ENCODE assay signal across 16 mouse cellular contexts in the genomic region with DNA sequence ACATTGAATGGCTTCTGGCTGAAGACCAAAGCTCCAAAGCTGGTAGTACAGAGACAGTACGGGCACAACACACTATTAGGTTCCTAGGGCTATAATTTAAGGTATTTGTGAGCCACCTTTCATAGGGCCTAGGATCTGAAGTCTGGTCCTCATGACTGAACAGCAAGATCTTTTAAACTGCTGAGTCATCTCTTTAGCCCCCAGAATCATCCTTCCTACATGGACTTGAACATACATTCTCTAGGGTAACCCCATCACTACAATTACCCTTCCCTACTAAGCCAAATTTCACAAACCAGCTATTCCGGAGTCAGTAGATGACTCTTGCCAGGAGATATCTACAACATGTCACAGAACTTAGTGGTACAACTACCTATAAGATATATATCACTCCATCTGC.
"Had no signal": no experiment of that assay in that cellular context is flagged by ENCODE, and none has a peak within 500 bp of the region (broad histone marks: within the 10 kb centered on the region; RNA-seq: fewer than 3 reads in every experiment).

No protein-coding gene starts in this region.

- H3K36me3 ChIP-seq: neural tube, embryonic 13.5 days; neural tube, embryonic 15.5 days; stomach, embryonic 15.5 days had no signal

- H3K4me3 ChIP-seq: neural tube, embryonic 13.5 days; neural tube, embryonic 15.5 days; stomach, embryonic 15.5 days had no signal

- DNase-seq: retina, postnatal 1 day; right cerebral cortex, adult 18-20 months; right cerebral cortex, postnatal 14 days; right cerebral cortex, postnatal 25 days; right cerebral cortex, postnatal 4 days; spleen, adult 18-20 months; thymus, adult 18-20 months; thymus, adult 2 months; thymus, postnatal 14 days; thymus, postnatal 25 days; thymus, postnatal 36 days; thymus, postnatal 4 days had no signal

- H3K27me3 ChIP-seq: neural tube, embryonic 13.5 days; neural tube, embryonic 15.5 days; stomach, embryonic 15.5 days had no signal

- H3K9ac ChIP-seq: neural tube, embryonic 13.5 days; neural tube, embryonic 15.5 days; stomach, embryonic 15.5 days had no signal

- H3K4me2 ChIP-seq: neural tube, embryonic 13.5 days; neural tube, embryonic 15.5 days; stomach, embryonic 15.5 days had no signal

- H3K9me3 ChIP-seq: neural tube, embryonic 13.5 days; neural tube, embryonic 15.5 days; stomach, embryonic 15.5 days had no signal

- H3K27ac ChIP-seq: neural tube, embryonic 13.5 days; neural tube, embryonic 15.5 days; stomach, embryonic 15.5 days; stomach, postnatal 0 days had no signal

- H3K4me1 ChIP-seq: neural tube, embryonic 13.5 days; neural tube, embryonic 15.5 days; stomach, embryonic 15.5 days had no signal
